Mouse (Mus musculus): ENCODE data around the gene Akap5. TPM values are rescaled to one million over a fixed set of nuclear protein-coding genes. Genes with fewer than 3 reads are reported as not detected.

The Akap5 gene
- polyA plus RNA-seq, 1 experiment, result 51.4 TPM

DNA sequence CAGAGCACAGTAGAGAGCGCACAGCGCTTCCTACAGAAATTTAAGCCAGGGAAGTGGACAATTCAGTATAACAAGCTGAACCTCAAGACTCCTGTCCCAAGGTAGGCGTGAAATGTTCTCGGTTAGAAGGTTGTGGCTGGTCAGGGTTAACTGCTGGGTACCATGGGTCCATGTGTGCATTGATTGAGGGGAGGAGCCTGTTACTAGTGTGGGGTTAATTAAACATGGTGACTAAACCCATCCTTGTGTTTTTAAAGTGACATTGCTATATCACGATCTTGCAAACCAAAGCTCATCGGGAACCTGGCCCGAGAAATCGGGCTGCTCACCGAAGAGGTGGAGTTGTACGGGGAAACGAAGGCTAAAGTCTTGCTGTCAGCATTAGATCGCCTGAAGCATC, 35.3 kb upstream of the Akap5 start:
- TF ChIP-seq POLR2A (IDR thresholded peaks at IDR 0.05; ENCODE audit: extremely low read depth, insufficient read depth, low read length), result no peak
- TF ChIP-seq CTCF (IDR thresholded peaks at IDR 0.05; ENCODE audit: extremely low read depth, insufficient read depth, low read length), result no peak
- H3K27ac ChIP-seq (ENCODE audit: insufficient read depth, low read length), result no peak overlapping the region
- peaks cover 9% of the 10 kb centered on the region for H3K4me1 ChIP-seq (ENCODE audit: control insufficient read depth, insufficient read depth, low read length)
- H3K4me3 ChIP-seq (ENCODE audit: insufficient read depth, low read length), result no peak overlapping the region

DNA sequence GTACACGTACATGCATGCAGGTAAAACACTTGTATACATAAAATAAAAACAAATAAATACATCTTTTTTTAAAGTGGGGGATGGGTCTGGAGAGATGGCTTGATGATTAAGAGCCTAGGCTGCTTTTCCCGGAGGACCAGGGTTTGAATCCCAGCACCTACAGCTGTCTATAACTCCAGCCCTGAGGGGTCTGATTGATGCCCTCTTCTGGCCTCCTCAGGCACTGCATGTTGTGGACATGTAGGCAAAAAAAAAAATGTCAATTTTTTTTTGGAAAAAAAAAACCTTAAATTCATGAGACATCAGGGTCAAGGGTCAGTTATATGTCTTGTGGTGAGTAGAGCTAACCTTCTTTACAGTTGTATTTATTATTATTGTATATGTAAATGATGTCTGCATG, 34.4 kb upstream of the Akap5 start:
- Histone ChIP-seq H3K27ac (ENCODE audit: insufficient read depth, low read length) (no peak overlapping the region), H3K4me1 (ENCODE audit: control insufficient read depth, insufficient read depth, low read length) (peaks cover 9% of the 10 kb centered on the region), H3K4me3 (ENCODE audit: insufficient read depth, low read length) (no peak overlapping the region)
- TF ChIP-seq CTCF (IDR thresholded peaks at IDR 0.05; ENCODE audit: extremely low read depth, insufficient read depth, low read length) (no peak), POLR2A (IDR thresholded peaks at IDR 0.05; ENCODE audit: extremely low read depth, insufficient read depth, low read length) (no peak)

DNA sequence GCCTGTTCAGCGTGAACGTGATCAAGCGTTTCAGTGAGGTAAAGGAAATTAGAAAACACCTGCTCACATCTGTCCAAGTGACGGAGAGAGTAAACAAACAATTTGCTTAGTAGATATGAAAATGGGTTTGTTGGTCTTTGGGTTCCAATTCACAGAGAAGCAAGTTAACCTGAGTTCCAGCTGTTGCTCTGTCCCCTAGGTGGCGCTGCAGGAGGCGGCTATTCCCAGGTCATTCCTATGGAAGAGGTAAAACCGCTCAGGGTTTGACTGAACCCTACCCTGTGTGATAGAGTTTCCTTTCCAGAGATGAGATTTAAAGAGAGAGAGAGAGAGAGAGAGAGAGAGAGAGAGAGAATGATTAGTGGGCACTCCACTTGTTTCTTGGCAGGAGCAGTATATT, 31.5 kb upstream of the Akap5 start:
- TF ChIP-seq CTCF (IDR thresholded peaks at IDR 0.05; ENCODE audit: extremely low read depth, insufficient read depth, low read length) (peak; percentile 76), POLR2A (IDR thresholded peaks at IDR 0.05; ENCODE audit: extremely low read depth, insufficient read depth, low read length) (no peak)
- Histone ChIP-seq H3K27ac (ENCODE audit: insufficient read depth, low read length) (no peak overlapping the region), H3K4me3 (ENCODE audit: insufficient read depth, low read length) (no peak overlapping the region), H3K4me1 (ENCODE audit: control insufficient read depth, insufficient read depth, low read length) (peaks cover 3% of the 10 kb centered on the region; the same call in 1 of the 2 replicates)

DNA sequence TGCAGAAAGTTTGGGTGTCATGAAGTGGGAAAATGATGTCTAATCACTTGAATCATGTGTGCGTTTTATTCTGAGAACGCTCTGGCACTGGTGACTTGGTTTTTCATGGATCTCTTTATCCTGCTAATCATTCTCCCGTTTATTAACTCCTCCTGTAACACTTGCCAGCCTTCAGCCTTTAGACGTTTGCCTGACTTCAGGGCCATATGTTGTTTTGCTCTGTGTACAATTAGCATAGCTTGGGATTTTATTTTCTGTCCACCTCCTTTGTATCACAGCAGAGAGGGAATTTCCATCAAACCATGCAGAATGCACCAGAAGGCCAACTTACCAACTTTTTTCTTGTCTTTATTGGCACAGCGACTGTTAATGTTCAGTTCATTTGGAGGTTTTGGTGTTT, 26.9 kb upstream of the Akap5 start:
- TF ChIP-seq POLR2A (IDR thresholded peaks at IDR 0.05; ENCODE audit: extremely low read depth, insufficient read depth, low read length) (no peak), CTCF (IDR thresholded peaks at IDR 0.05; ENCODE audit: extremely low read depth, insufficient read depth, low read length) (no peak)
- Histone ChIP-seq H3K27ac (ENCODE audit: insufficient read depth, low read length) (no peak overlapping the region), H3K4me1 (ENCODE audit: control insufficient read depth, insufficient read depth, low read length) (peaks cover 3% of the 10 kb centered on the region), H3K4me3 (ENCODE audit: insufficient read depth, low read length) (no peak overlapping the region)

DNA sequence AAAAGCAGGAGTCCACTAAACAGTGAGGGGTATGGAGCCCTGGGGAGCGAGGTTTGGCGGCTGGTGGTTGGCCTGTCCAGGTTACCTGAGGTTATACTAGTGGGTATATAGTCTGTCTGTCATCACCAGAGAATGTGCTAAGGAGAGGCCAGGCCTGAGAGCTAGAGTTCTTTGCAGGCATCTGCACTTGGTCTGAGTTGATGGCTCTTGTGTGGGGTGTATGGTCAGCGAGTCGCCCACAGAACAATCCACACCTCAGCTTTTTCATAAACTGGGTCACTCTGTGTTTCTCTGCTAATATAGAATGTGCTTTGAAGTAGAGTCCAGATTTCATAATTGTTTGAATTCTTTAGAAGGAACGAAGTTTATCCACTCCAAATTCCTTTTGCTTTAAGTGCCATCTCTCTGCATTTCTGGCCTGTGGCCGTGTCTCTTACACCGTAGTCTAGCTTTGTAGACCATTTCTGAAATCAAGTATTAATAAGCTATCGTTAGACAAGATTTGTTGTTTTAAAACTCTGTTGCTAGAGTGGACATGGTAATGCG, 25.3 kb upstream of the Akap5 start:
- Histone ChIP-seq H3K27ac (ENCODE audit: insufficient read depth, low read length) (no peak overlapping the region), H3K4me3 (ENCODE audit: insufficient read depth, low read length) (no peak overlapping the region), H3K4me1 (ENCODE audit: control insufficient read depth, insufficient read depth, low read length) (peaks cover 5% of the 10 kb centered on the region)
- TF ChIP-seq CTCF (IDR thresholded peaks at IDR 0.05; ENCODE audit: extremely low read depth, insufficient read depth, low read length) (no peak), POLR2A (IDR thresholded peaks at IDR 0.05; ENCODE audit: extremely low read depth, insufficient read depth, low read length) (no peak)

DNA sequence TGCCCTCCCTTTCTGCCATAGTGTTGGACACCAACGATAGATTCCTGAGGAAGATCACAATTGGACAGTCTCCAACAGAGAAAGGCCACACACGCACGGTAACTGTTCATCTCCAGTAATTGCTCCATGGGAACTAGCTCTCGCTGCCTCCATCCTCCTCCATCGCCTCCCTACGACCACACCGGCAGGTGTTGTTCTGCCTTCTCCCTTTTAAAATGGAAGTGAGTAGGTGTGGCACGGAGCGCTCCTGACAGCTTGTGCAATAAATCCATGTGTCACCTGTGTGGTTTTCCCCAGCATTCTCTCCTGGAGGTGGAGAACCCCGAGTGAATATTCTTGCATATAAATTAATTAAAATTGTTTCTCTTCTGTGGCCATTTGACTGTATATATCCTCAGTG, 24.3 kb upstream of the Akap5 start:
- no peak for TF ChIP-seq POLR2A (IDR thresholded peaks at IDR 0.05; ENCODE audit: extremely low read depth, insufficient read depth, low read length)
- no peak for TF ChIP-seq CTCF (IDR thresholded peaks at IDR 0.05; ENCODE audit: extremely low read depth, insufficient read depth, low read length)
- no peak overlapping the region for H3K4me3 ChIP-seq (ENCODE audit: insufficient read depth, low read length)
- H3K4me1 ChIP-seq (ENCODE audit: control insufficient read depth, insufficient read depth, low read length), result peaks cover 5% of the 10 kb centered on the region
- no peak overlapping the region for H3K27ac ChIP-seq (ENCODE audit: insufficient read depth, low read length)

DNA sequence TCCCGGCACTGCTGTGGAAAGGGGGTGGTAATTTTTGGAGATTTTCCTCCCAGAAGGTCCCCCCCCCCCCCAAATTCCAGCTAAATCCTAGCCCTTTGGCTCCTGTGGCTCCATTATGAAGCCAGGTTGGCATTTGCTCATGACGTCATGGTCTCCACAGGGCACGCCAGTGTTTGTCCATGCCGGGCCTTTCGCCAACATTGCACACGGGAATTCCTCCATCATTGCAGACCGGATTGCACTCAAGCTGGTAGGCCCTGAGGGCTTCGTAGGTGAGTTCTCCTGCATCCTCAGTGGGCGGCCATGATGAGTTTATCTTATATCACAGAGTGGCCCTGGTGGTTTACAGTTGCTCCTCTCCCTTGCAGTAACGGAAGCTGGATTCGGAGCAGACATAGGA, 21.2 kb upstream of the Akap5 start:
- peaks cover 11% of the 10 kb centered on the region for H3K4me1 ChIP-seq (ENCODE audit: control insufficient read depth, insufficient read depth, low read length)
- no peak overlapping the region for H3K4me3 ChIP-seq (ENCODE audit: insufficient read depth, low read length)
- no peak overlapping the region for H3K27ac ChIP-seq (ENCODE audit: insufficient read depth, low read length)
- no peak for TF ChIP-seq POLR2A (IDR thresholded peaks at IDR 0.05; ENCODE audit: extremely low read depth, insufficient read depth, low read length)
- no peak for TF ChIP-seq CTCF (IDR thresholded peaks at IDR 0.05; ENCODE audit: extremely low read depth, insufficient read depth, low read length)

DNA sequence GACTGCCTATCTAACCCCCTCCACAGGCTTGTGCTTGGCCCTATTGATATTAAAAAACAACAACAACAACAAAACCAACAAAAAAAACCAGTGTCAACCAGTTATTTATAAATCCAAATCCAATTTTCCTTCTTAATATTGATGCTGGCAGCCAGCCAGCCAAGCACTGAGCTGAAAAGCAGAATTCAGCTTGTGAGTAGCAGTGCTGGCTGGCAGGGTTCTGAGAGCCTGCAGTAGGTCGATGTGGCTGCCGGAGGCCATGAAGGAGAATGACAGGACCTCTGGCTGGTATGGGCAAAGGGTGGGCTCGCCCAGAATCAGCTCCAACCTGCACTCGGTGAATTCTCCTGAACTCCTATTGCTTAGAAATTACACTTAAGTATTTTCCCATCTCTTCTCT, 20.5 kb upstream of the Akap5 start:
- H3K27ac ChIP-seq (ENCODE audit: insufficient read depth, low read length), result no peak overlapping the region
- TF ChIP-seq CTCF (IDR thresholded peaks at IDR 0.05; ENCODE audit: extremely low read depth, insufficient read depth, low read length) (no peak), POLR2A (IDR thresholded peaks at IDR 0.05; ENCODE audit: extremely low read depth, insufficient read depth, low read length) (no peak)
- H3K4me1 ChIP-seq (ENCODE audit: control insufficient read depth, insufficient read depth, low read length), result peaks cover 11% of the 10 kb centered on the region
- no peak overlapping the region for H3K4me3 ChIP-seq (ENCODE audit: insufficient read depth, low read length)

DNA sequence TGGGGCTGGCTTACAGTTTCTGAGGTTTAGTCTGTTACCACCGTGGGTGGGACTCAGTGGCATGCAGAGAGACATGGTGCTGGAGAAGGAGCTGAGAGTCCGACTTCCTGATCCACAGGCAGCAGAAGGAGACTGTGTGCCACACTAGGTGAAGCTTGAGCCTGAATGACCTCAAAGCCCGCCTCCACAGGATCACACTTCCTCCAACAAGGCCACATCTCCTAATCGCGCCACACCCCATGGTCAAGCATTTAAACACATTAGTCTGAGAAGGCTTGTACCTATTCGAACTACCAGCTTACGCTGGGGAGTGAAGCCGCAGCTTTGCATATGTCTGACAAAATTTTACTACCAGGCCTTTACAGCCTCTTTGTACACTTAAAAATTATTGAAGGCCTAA, 19.6 kb upstream of the Akap5 start:
- Histone ChIP-seq H3K4me3 (ENCODE audit: insufficient read depth, low read length) (no peak overlapping the region), H3K4me1 (ENCODE audit: control insufficient read depth, insufficient read depth, low read length) (peaks cover 9% of the 10 kb centered on the region), H3K27ac (ENCODE audit: insufficient read depth, low read length) (no peak overlapping the region)
- TF ChIP-seq POLR2A (IDR thresholded peaks at IDR 0.05; ENCODE audit: extremely low read depth, insufficient read depth, low read length), result no peak
- TF ChIP-seq CTCF (IDR thresholded peaks at IDR 0.05; ENCODE audit: extremely low read depth, insufficient read depth, low read length), result no peak

DNA sequence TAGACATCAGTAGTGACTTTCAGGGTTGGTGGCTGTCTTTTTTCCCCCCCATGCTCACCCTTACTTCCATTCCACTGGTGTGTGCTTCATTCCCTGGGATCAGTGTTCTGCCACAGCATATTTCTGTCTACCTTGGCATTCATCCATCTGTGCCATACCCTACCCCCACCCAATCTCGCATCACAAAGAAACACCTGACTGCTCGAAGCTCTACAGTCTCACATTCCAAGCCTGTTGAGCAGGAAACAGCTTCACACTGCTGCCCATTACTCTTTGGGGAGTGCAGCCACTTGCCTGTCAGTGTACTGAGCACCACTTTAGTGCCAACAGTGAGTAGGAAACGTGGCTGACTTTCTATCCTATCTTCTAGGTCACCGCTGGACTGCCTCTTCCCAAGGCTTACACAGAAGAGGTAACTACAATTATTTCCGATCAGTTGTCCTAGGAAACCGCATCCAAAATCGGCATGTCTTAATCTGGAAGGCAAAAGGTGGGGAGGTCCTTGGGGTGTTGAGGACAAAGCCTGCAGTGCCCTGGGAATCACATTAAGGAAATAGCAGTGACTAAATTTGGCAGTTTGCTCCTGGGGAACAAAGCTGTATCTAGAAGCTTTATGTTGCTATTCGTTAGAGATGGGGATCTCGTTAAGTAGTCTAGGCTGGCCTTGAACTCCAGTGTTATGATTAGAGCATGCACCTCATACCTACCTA, 17.7 kb upstream of the Akap5 start:
- Histone ChIP-seq H3K27ac (ENCODE audit: insufficient read depth, low read length) (no peak overlapping the region), H3K4me3 (ENCODE audit: insufficient read depth, low read length) (no peak overlapping the region), H3K4me1 (ENCODE audit: control insufficient read depth, insufficient read depth, low read length) (peaks cover 9% of the 10 kb centered on the region)
- TF ChIP-seq POLR2A (IDR thresholded peaks at IDR 0.05; ENCODE audit: extremely low read depth, insufficient read depth, low read length), result no peak
- no peak for TF ChIP-seq CTCF (IDR thresholded peaks at IDR 0.05; ENCODE audit: extremely low read depth, insufficient read depth, low read length)
